Mouse (Mus musculus) induced T-regulatory cell, adult 2 months (primary cell): ENCODE measurements around the gene Zfp384.
"Not testable (repeated sequence)": the region's sequence is repeated elsewhere in the genome, so short reads cannot be mapped to it uniquely, and the experiment has no call there.

ENCODE experiments used
- DNase-seq: peaks from one replicate; pipeline ENCODE4 v3.0.0-alpha.2; 2012; ENCODE audit warnings: low read depth

Gene Zfp384

GRCm38 (mm10) chr6:125017682-125018081 lies 8.7 kb downstream of the Zfp384 start:
- no peak for DNase-seq

- DNase-seq = peak; percentile 81
These were observed 21.6 kb downstream of the Zfp384 start for GRCm38 (mm10) chr6:125030532-125030931.

GRCm38 (mm10) chr6:125031604-125032003 lies 22.7 kb downstream of the Zfp384 start:
- DNase-seq = no peak

GRCm38 (mm10) chr6:125038666-125039065 lies 29.7 kb downstream of the Zfp384 start:
- no peak for DNase-seq

GRCm38 (mm10) chr6:125039131-125039530 lies 30.2 kb downstream of the Zfp384 start:
- DNase-seq = no peak

- DNase-seq = peak; percentile 98
These were observed 30.7 kb downstream of the Zfp384 start, which contains the start of gene Ing4 for GRCm38 (mm10) chr6:125039533-125040153. Gene Ing4 (plus strand): TSS chr6:125039760.

- DNase-seq = no peak
These were observed 31.3 kb downstream of the Zfp384 start for GRCm38 (mm10) chr6:125040221-125040620.

- no peak for DNase-seq
These were observed 32.1 kb downstream of the Zfp384 start for GRCm38 (mm10) chr6:125041047-125041446.

- no peak for DNase-seq
These were observed 33.1 kb downstream of the Zfp384 start for GRCm38 (mm10) chr6:125042081-125042480.

- peak; percentile 86 for DNase-seq
These were observed 37.7 kb downstream of the Zfp384 start for GRCm38 (mm10) chr6:125046691-125047090.

- no peak for DNase-seq
These were observed 40.7 kb downstream of the Zfp384 start, which contains the start of gene Acrbp for GRCm38 (mm10) chr6:125049678-125050077. Gene Acrbp (plus strand): TSS chr6:125049689.

GRCm38 (mm10) chr6:125051237-125051636 lies 42.3 kb downstream of the Zfp384 start:
- DNase-seq = peak; percentile 62

- DNase-seq = no peak
These were observed 52.5 kb downstream of the Zfp384 start for GRCm38 (mm10) chr6:125061493-125061892.

- no peak for DNase-seq
These were observed 53.6 kb downstream of the Zfp384 start for GRCm38 (mm10) chr6:125062511-125062910.

GRCm38 (mm10) chr6:125063906-125064305 lies 55.0 kb downstream of the Zfp384 start:
- no peak for DNase-seq

GRCm38 (mm10) chr6:125065223-125065622 lies 56.3 kb downstream of the Zfp384 start:
- DNase-seq = not testable (repeated sequence)

GRCm38 (mm10) chr6:125067571-125067995 lies 58.6 kb downstream of the Zfp384 start, which contains the start of gene Lpar5:
Gene Lpar5 (plus strand): TSS chr6:125067920.
- DNase-seq = peak; percentile 73

GRCm38 (mm10) chr6:125071170-125071895 lies 62.4 kb downstream of the Zfp384 start:
- peak; percentile 78 for DNase-seq

GRCm38 (mm10) chr6:125071896-125072279 lies 62.9 kb downstream of the Zfp384 start:
- DNase-seq = peak; percentile 52

GRCm38 (mm10) chr6:125073825-125074224 lies 64.9 kb downstream of the Zfp384 start:
- no peak for DNase-seq

- no peak for DNase-seq
These were observed 72.4 kb downstream of the Zfp384 start for GRCm38 (mm10) chr6:125081394-125081793.

GRCm38 (mm10) chr6:125081797-125082560 lies 73.0 kb downstream of the Zfp384 start:
- DNase-seq = peak; percentile 13
